Mouse (Mus musculus) stomach, postnatal 0 days (tissue): ENCODE measurements around the gene Tmem231. TPM values are rescaled to one million over a fixed set of nuclear protein-coding genes. Genes with fewer than 3 reads are reported as not detected.

Experiments
- ATAC-seq: fragments of 200-750 bp; cut with Nextera tagmentation; 2 replicates; pipeline ENCODE4 v1.8.0; 2017; ENCODE audit not compliant: low FRiP score, low TSS enrichment
- DNase-seq: peaks from one replicate; pipeline ENCODE4 v3.0.0-alpha.2; 2016; ENCODE audit warnings: low spot score
- H3K27ac ChIP-seq: fragments of 300-500 bp; sonication (generic); replicated peaks from 2 replicates; pipeline ENCODE4 v1.5.1; 2014; ENCODE audit warnings: mild to moderate bottlenecking, control low read depth
- H3K27me3 ChIP-seq: fragments of 300-500 bp; sonication (generic); 2 replicates; pipeline ENCODE4 v1.6.1; 2014; ENCODE audit warnings: low read length; ENCODE audit not compliant: control insufficient read depth, insufficient read depth
- H3K36me3 ChIP-seq: fragments of 300-500 bp; sonication (generic); 2 replicates; pipeline ENCODE4 v1.6.1; 2014; ENCODE audit warnings: low read length, mixed read lengths; ENCODE audit not compliant: control insufficient read depth, insufficient read depth
- H3K4me1 ChIP-seq: fragments of 300-500 bp; sonication (generic); replicated peaks from 2 replicates; pipeline ENCODE4 v1.6.1; 2014; ENCODE audit warnings: antibody characterized with exemption; ENCODE audit not compliant: control insufficient read depth, insufficient read depth
- H3K4me2 ChIP-seq: fragments of 300-500 bp; sonication (generic); replicated peaks from 2 replicates; pipeline ENCODE4 v1.6.1; 2014; ENCODE audit warnings: low read depth, mild to moderate bottlenecking, control low read depth, moderate library complexity
- H3K4me3 ChIP-seq: fragments of 300-500 bp; sonication (generic); 2 replicates; pipeline ENCODE4 v1.5.1; 2014; ENCODE audit warnings: low read depth, low read length, control low read depth
- H3K9ac ChIP-seq: fragments of 300-500 bp; sonication (generic); 2 replicates; pipeline ENCODE4 v1.6.1; 2014; ENCODE audit warnings: mild to moderate bottlenecking, low read length, control low read depth, mixed read lengths
- H3K9me3 ChIP-seq: fragments of 300-500 bp; sonication (generic); 2 replicates; pipeline ENCODE4 v1.6.1; 2016; ENCODE audit warnings: low read length; ENCODE audit not compliant: control insufficient read depth
- CTCF ChIP-seq: IDR thresholded peaks from 2 replicates; pipeline ENCODE4 v1.5.1; 2016; ENCODE audit warnings: antibody characterized with exemption, low read depth, mild to moderate bottlenecking, moderate library complexity
- EP300 ChIP-seq: optimal IDR thresholded peaks from 2 replicates; pipeline ENCODE3; 2016; ENCODE audit warnings: antibody characterized with exemption
- whole genome bisulfite sequencing: fragments of 180-500 bp; shearing (Covaris S2); extraction: QIAGEN DNeasy Blood & Tissue Kit; methylation state at CpG from one replicate; pipeline ENCODE4 v1.1.7; 2014; 5-methylcytosine and 5-hydroxymethylcytosine counted together
- polyA plus RNA-seq: library from polyadenylated mRNA; unstranded; fragments of >200 nt; fragmentation: Nextera tagmentation; extraction: Ambion mirVana; gene quantifications from 2 replicates; pipeline ENCODE4 v1.2.1, GENCODE M21; 2015

Tmem231 gene
- polyA plus RNA-seq, 1 experiment from 2014 or later: 3.3 TPM

DNA sequence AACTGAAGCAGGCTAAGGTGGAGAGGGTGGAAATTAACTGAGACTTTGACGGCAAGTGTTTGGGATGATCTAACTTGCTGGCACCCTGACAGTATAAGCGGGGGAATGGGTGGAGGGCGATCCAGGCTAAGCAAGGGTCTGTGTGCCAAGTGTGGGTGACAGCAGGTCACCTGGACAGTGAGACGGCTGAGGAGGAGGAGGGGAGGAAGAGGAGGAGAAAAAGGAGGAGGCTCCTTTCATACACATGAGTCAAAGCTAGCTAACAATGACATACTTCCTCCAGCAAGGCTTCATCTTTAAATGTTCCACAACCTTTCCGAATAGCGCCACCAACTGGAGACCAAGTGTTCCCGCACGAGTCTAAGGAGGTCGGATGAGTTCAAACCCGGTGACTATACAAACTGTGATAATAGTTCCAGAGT is 10.3 kb downstream of the Tmem231 start:
- Histone ChIP-seq H3K4me1 (no peaks in the 10 kb centered on the region), H3K4me2 (peak overlapping the region; percentile 25; the same call in 1 of the 2 replicates), H3K9me3 (no peaks in the 10 kb centered on the region), H3K36me3 (no peaks in the 10 kb centered on the region), H3K9ac (no peak overlapping the region), H3K27me3 (no peaks in the 10 kb centered on the region), H3K4me3 (no peak overlapping the region), H3K27ac (no peak overlapping the region)
- no peak for TF ChIP-seq EP300
- peak; percentile 83 for TF ChIP-seq CTCF
- DNase-seq: peak; percentile 72
- peak; percentile 89 for ATAC-seq
- 21% methylated on average over 10 of the region's 10 CpGs for WGBS

GRCm38 (mm10) chr8:111920971-111921370 is 12.7 kb downstream of the Tmem231 start:
- H3K36me3 ChIP-seq: no peaks in the 10 kb centered on the region
- no peak for TF ChIP-seq CTCF
- no peak for TF ChIP-seq EP300
- no peak for ATAC-seq

DNA sequence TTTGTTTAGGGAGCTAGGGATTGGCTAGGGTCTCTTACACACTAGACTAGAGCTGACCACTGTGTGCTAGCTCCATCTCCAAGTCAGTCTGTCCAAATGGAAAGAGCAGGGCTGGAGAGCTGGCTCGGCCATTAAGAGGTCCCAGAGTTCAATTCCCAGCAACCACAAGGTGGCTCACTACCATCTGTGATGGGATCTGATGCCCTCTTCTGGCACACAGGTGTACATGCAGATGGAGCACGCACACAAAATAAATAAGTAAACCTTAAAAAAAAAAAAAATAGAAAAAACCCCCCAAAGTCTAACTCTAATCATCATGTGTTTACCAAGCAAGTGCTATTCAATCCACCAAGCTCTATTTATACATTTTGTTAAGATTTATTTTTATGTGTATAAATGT is 14.0 kb downstream of the Tmem231 start:
- no peaks in the 10 kb centered on the region for H3K4me1 ChIP-seq
- ATAC-seq (no peak), DNase-seq (no peak)
- no peaks in the 10 kb centered on the region for H3K27me3 ChIP-seq
- H3K4me3 ChIP-seq: no peak overlapping the region
- no peak overlapping the region for H3K4me2 ChIP-seq
- TF ChIP-seq EP300 (no peak), CTCF (peak; percentile 55)
- no peaks in the 10 kb centered on the region for H3K36me3 ChIP-seq
- H3K27ac ChIP-seq: no peak overlapping the region
- no peak overlapping the region for H3K9ac ChIP-seq
- WGBS: 89% methylated on average over 2 of the region's 2 CpGs
- H3K9me3 ChIP-seq: no peaks in the 10 kb centered on the region

More at GRCm38 (mm10) chr8:111920971-111921370, 12.7 kb downstream of the Tmem231 start:
- Histone ChIP-seq H3K4me3 (no peak overlapping the region), H3K9me3 (no peaks in the 10 kb centered on the region), H3K4me2 (no peak overlapping the region), H3K9ac (no peak overlapping the region), H3K27ac (no peak overlapping the region), H3K4me1 (no peaks in the 10 kb centered on the region), H3K27me3 (no peaks in the 10 kb centered on the region)
- WGBS: 78% methylated on average over 4 of the region's 4 CpGs
- DNase-seq: no peak

- DNase-seq: peak; percentile 35
Observed at GRCm38 (mm10) chr8:111912860-111913432, 20.7 kb downstream of the Tmem231 start.

DNA sequence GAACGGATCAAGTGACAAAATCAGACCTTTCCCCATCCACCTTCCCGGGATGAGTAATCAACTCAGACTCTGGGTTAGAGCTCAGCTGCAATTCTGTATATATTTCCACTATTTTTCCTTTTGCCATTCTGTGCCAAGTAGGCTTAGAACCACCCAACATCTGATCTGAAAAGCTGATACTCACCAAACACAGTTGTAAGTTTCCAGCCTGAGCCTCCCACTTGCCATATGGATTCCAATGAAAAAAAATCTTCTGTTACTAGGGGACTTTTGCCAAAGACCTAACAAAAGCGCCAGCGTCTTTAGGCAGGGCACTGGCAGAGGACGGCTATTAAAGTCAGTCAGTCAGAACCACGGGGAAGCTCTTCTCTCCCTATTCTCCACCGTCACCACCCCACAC is 22.1 kb downstream of the Tmem231 start:
- H3K27ac ChIP-seq: no peak overlapping the region
- no peaks in the 10 kb centered on the region for H3K27me3 ChIP-seq

More at GRCm38 (mm10) chr8:111912860-111913432, 20.7 kb downstream of the Tmem231 start:
- Histone ChIP-seq H3K4me1 (peaks cover 3% of the 10 kb centered on the region; the same call in 1 of the 2 replicates), H3K9ac (no peak overlapping the region), H3K9me3 (no peaks in the 10 kb centered on the region), H3K36me3 (no peaks in the 10 kb centered on the region), H3K4me2 (no peak overlapping the region), H3K27me3 (no peaks in the 10 kb centered on the region), H3K4me3 (no peak overlapping the region), H3K27ac (no peak overlapping the region)
- TF ChIP-seq EP300 (no peak), CTCF (peak; percentile 36; the same call in 1 of the 2 replicates)
- ATAC-seq: 0 out of 2 replicates have a peak, but pooled peaks have one; percentile 16
- 69% methylated on average over 12 of the region's 12 CpGs for WGBS

More for the DNA sequence above, 22.1 kb downstream of the Tmem231 start:
- no peak overlapping the region for H3K4me3 ChIP-seq
- H3K36me3 ChIP-seq: no peaks in the 10 kb centered on the region
- WGBS: 49% methylated on average over 7 of the region's 7 CpGs
- peaks cover 3% of the 10 kb centered on the region; the same call in 1 of the 2 replicates for H3K4me1 ChIP-seq
- TF ChIP-seq EP300 (no peak), CTCF (no peak)
- no peak overlapping the region for H3K4me2 ChIP-seq
- H3K9me3 ChIP-seq: no peaks in the 10 kb centered on the region
- ATAC-seq (no peak), DNase-seq (no peak)
- H3K9ac ChIP-seq: no peak overlapping the region
